Mouse (Mus musculus) adrenal gland, adult 8-10 months (tissue): ENCODE results near the gene Kcnf1. TPM values are rescaled to one million over a fixed set of nuclear protein-coding genes. Genes with fewer than 3 reads are reported as not detected.

ENCODE experiments used
- DNase-seq: peaks from one replicate; pipeline ENCODE4 v3.0.0; 2022
- total RNA-seq, 4 experiments: library from RNA; stranded (reverse); gene quantifications; 2 replicates each; pipeline ENCODE4 v1.2.4; 2022

Gene Kcnf1
- total RNA-seq, result 1 to 10 TPM in 2 of 4 experiments, under 1 TPM in 2; 0.35 to 1.7 (median 1.1) TPM

- DNase-seq, result no peak
Observed at GRCm38 (mm10) chr12:17176757-17177092, at the start of gene Kcnf1. Kcnf1 (minus strand) TSS chr12:17176888.

GRCm38 (mm10) chr12:17225012-17225411 lies 48.3 kb upstream of the Kcnf1 start:
- peak; percentile 36 for DNase-seq

- no peak for DNase-seq
Observed at GRCm38 (mm10) chr12:17223050-17223449, 46.4 kb upstream of the Kcnf1 start.

DNA sequence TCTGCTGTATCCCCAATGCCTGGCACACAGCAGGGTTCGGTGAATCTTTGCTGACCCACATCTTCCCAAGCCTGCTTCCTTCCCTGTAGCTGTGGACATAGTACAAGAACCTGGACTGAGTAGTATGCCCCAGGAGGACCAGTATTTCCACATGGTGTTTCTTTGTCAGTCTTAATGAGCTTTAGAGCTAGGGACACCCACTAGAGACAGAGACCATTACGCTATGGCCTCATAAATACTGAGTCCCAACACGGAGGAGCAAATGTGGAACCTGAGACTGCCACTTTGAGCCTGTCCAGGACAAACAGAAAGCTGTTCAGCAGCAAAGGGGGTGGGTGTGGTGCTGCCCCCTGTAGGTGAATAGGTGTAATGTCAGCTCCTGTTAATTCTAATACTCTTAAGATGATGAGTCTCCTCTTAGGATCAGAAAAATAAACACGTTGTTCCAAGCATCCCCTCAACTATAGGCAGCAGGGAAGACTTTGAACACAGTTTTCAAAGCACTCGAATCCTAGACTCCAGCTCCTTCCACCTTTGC lies 45.3 kb upstream of the Kcnf1 start:
- DNase-seq, result no peak

- DNase-seq, result peak; percentile 77
Observed at GRCm38 (mm10) chr12:17220631-17221030, 43.9 kb upstream of the Kcnf1 start.

- no peak for DNase-seq
Observed at GRCm38 (mm10) chr12:17219107-17219506, 42.4 kb upstream of the Kcnf1 start.

DNA sequence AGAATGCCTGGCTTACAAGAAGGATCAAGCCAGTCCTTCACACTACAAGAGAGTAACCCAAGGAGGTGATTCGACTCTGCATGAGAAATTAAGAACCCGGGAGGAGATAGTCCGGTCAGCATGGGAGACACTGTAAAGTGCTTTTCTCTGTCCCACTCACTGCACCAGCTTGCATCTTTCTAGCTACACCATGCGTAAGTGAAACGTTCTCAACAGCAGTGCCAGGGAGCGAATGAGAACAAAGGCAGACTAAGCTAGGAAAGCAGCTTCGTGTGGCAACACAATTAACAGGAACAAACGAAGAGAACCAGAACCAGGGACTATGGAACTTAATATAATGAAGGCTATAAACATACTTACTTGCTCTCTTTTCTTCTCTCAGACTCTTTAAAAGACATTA lies 41.7 kb upstream of the Kcnf1 start:
- DNase-seq, result no peak

- peak; percentile 73 for DNase-seq
Observed at GRCm38 (mm10) chr12:17215751-17216150, 39.1 kb upstream of the Kcnf1 start.

- DNase-seq, result no peak
Observed at GRCm38 (mm10) chr12:17202492-17203322, 26.0 kb upstream of the Kcnf1 start.

- DNase-seq, result no peak
Observed at GRCm38 (mm10) chr12:17198621-17199020, 21.9 kb upstream of the Kcnf1 start.

GRCm38 (mm10) chr12:17194140-17194539 lies 17.5 kb upstream of the Kcnf1 start:
- no peak for DNase-seq

DNA sequence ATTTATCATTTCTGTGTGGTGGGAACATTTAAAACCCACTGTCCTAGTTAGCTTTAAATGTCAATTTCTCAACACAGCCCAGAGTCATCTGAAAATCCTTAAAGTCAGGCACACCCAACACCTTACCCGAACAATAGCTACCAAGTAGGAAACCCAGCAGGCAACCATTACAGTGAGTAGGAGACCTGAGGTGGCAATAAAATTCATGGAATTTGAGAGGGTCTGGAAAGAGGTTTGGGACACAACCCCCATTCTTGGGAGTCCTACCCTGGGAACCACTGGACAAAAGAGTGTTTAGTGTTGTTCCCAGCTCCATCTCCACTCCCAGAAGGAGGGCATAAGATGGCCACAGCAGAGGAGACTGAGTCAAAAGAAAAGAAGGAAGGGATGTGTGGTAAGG lies 16.6 kb upstream of the Kcnf1 start:
- no peak for DNase-seq

GRCm38 (mm10) chr12:17192887-17193286 lies 16.2 kb upstream of the Kcnf1 start:
- no peak for DNase-seq

- peak; percentile 39 for DNase-seq
Observed at GRCm38 (mm10) chr12:17184303-17184775, 7.7 kb upstream of the Kcnf1 start.

- peak; percentile 11 for DNase-seq
Observed at GRCm38 (mm10) chr12:17183788-17184187, 7.1 kb upstream of the Kcnf1 start.

DNA sequence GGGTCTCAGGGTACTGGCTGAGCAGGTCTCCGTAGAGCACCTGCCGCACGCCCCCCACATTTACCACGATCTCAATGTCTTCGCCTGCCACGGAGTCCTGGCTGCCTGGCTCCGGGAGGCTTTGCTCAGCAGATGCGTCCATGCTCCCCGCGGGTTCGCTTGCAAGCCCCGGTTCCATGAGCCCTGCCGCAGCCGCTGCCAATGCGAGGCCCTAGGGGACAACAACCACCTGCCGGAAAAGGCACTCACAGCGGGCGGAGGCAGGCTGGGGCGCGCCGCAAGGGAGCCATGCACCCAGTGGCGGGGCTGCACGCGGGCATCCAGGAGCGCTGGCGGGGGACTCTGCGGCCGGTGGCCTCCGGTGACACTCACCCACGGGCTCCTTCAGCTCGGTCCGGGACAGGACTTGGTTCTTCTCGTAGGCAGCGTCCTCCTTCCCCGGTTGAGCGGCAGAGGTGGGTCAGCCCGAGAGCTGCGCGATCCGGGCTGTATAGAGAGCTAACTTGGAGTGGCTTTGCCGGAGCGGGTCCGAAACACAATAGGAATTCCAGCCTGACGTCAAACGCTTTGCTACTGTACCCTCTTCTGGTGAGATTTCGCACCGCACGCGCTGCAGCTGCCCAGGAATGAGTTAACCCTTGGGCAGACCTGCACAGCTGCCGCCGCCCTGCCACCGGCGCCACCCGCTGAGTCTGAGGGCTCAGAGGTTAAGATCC lies 489 bp downstream of the Kcnf1 start:
- DNase-seq, result peak; percentile 11

DNA sequence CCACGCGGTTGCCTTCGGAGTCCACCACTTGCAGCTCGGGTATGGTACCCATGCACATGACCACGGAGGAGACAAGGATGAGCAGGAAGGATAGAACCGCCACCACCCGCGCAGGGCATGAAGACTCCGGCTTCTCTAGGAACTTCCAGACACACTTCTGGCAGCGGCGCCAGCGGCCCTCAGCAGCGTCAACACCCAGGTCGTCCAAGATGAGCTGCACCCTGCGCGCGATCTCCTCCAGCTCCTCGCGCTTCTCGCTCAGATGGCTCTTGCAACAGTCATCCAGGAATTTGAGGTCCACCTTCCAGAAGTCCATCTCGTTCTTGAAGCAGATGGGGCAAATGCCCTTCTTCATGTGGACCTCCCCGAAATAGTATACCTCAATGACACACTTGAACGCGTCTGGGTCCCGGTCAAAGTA lies 1.1 kb downstream of the Kcnf1 start:
- DNase-seq, result no peak

GRCm38 (mm10) chr12:17175124-17175523 lies 1.6 kb downstream of the Kcnf1 start:
- DNase-seq, result no peak

DNA sequence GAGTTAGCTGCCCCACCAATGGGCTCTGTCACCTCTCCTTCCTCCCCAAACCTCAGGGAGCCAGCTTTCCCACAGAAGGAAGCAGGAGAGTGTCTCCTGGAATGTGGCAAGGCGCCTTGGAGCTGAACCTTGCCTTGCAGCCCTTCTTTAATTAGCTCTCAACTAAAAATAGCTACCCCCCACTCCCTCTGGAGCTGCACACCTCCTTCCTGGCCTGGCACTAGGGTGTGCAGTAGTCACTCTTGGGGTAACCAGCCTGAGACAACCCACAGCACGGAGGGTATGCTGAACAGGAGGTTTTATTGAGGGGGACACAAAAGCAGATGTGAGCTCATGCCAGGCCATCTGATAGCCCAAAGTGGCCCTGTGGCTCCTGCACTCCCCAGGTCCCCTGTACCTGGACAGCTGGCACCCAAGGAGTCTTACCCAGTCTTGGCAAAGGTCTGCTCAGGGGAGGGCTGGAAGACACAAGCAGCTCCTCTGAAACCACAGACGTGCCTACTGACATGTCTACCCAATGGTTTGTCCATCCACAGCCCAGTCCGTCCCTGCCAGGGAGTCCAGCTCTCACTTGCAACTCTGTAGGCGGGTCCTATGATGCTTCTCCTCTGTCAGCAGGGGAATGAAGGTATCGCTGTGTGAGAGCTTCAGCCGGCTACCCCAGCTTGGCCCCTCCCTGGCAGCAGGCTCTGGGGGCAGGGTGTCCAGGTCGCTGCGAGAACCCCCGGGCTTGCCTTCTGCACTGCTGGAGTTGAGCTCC lies 2.4 kb downstream of the Kcnf1 start:
- DNase-seq, result no peak

DNA sequence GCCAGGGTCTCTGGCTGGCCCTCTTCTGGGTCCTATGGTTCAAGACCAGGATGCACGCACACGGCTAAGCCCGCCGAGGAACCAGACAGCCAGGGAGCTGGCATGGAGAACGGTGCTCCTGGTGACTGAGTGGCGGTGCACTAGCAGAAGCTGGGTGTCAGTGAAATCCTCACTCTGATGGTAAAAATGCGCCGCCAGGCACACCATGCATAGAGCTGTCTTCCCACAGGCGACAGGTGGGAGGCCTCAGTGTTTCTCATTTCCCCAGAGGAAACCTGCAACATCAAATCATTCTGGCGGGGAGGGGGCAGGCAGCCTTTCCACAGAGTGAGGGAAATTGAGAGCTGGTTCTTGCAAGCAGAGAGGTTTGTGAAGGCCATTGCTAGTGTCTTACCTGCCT lies 6.3 kb downstream of the Kcnf1 start:
- DNase-seq, result no peak

GRCm38 (mm10) chr12:17166116-17166515 lies 10.6 kb downstream of the Kcnf1 start:
- DNase-seq, result no peak

- DNase-seq, result no peak
Observed at GRCm38 (mm10) chr12:17163996-17164395, 12.7 kb downstream of the Kcnf1 start.

DNA sequence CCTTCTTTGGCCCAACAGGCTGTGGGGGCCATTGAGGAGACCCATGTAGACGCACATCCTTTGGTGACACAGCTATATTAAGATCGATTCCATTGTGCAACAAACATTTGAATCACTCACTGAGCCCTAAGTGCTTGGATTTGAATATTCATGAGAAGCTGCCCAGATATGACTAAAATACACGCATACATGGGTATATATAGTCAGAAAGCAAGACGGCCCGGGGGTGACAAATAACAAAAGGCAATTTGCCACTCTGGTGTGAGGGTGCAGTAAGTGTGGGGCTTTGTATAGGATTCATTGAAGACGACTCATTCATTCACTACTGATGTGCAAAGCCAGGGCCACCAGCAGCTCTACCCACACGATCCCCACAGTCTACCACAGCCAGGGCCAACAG lies 17.1 kb downstream of the Kcnf1 start:
- no peak for DNase-seq
